Mouse (Mus musculus): ENCODE data around the gene 1700003H04Rik.

The 1700003H04Rik gene

DNA sequence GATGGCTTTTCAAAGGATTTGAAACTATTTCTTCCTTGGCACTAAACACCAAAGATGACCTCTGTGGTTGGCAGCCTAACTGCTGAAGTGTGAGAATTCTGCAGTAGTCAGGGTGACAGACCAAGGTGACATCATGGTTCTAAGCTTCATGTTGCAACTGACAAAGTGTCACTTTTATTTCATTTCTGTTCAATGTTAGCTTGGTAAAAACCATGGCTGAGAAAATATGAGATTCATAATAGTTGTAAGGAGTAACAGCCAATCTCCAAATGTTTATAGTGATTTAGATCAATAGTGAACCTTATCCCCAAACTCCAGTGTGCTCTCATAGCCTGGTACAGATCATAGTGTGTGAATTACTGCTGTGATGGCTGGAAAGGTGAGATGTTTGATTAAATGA is at the start of gene 1700003H04Rik:
Gene 1700003H04Rik, minus strand, starts transcription at position 101 of the 400 bp plus-strand sequence.
- DNase-seq (ENCODE audit: low read depth, low spot score), result no peak

DNA sequence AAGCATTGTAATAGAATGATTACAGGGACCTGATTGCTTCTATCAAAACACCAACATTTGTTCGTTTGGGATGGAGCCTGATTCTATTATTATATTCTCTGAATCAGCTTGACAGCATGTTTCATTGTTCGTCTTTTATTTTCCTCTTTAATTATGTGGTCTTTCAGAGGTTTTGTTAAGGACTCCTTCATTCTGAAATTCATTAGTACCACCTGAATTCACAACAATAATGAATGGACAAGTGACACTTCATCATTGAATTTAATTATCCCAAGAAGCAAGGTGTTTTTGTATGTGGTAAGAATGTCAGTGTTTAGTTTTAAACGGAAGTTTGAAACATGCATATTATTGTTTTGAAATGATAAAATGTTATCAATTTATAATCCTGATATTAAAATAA is 42.1 kb upstream of the 1700003H04Rik start:
- no peak for DNase-seq (ENCODE audit: low read depth, low spot score)

DNA sequence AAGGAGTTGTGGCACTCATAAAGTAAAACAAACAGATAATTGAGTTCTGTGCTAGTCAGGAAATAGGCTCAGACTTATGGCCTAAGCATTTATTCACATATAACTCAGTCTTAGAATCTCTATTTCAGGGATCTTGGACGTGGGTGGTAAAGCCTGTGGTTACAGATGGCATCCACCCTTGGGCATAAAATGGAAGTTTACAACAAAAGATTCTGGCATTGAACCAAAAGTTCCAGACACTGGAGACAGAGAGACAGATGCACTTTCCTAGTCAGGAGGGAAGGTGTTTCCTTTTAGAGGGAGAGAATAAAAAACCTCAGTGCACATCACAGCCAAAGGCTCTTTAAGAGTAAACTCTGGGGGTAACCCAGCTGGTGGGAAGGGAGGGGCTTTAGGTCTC is 32.4 kb upstream of the 1700003H04Rik start:
- peak; percentile 66 for DNase-seq (ENCODE audit: low read depth, low spot score)

DNA sequence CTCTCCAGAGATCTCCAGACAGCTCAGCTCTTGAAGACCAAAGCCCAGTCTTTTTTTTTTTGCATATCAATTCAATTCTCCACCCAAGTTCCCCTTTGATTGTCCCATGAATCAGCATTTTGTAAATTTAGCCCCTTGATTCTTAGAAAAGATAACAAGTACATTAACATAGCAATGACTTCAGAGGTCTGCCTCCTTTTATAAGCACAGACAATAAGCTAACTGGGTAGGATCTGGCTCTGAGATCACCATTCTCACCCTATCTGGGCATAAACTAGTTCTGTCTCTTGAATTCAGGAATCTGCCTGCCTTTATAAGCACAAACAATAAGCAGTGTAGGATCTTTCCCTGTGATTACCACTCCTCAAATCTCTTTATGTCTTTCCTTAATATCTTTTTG is 29.1 kb upstream of the 1700003H04Rik start:
- DNase-seq (ENCODE audit: low read depth, low spot score), result no peak

DNA sequence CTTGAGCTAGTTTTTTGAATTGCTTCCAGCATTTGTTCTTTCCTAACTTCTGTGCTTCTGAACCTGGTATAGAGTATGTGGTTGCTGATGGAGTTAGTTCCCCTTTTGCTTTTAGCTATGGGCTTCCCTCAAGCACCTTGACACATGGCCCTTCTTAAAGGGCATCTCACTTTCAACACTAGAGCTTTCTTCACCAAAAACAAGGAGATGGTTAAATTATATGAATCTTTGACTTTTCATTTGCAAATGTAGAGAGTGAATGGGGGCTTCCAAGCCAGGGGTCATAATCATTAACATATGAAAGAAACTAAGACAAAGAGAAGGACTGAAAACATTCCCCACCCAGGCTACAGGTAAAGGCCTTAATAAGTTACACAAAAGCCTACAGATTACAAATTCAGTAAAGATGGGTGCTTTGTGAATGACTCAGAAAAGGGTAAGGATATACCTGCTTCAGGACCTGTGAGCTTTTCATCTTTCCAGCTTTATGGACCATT is 25.2 kb upstream of the 1700003H04Rik start:
- no peak for DNase-seq (ENCODE audit: low read depth, low spot score)

DNA sequence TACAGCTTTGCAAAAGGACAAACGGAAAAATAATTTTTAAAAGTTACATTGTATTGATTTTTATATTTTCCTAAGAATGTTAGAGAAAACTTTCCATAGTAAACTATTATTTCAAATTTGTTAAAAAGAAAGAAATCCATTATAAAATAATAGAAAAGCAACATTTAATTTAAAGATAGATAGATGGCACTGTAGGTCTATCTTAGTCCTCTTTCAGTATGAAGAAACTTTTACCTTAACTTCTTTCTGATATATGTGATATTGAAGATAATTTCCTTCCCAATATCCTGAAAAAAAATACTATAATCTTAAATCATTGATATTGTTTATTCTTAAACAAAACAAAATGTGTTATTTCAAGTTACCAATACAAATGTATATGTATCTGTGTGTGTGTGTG is 24.6 kb upstream of the 1700003H04Rik start:
- DNase-seq (ENCODE audit: low read depth, low spot score), result no peak

DNA sequence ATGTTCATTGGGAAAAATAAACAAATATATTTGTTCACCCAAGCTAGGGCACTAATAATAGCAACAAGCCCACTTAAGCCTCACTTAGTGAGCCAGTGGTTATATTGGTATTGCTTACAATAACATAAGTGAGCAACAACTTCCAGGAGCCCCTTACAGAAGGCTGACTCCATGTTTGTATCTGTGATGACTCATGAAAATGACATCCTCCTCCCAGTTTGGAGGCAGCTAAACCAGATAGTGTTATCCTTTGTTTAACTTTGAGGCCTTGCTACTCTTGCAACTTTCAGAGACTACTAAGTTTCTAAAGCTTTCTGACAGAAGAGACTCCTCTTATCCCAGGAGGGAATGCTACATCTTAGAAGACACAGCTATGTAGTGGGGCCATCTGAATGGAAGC is 16.9 kb upstream of the 1700003H04Rik start:
- peak; percentile 76 for DNase-seq (ENCODE audit: low read depth, low spot score)

DNA sequence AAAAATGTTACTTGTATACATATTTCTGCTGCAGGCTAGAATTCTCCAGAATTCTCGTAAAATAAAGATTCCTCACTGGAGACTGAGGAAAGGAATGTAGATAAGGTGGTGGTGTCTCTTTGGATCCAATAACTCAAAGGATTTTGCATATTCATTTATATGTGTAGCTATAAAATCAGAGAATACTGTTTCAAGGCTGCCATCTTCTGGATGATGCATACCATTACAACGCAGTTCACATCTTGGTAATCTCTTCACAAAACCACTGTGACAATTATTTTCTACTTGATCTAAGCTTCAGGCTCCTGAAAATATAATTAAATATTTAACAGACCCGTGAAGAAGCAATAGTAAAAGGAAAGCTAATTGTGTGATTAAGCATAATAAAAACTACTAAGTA is 6.6 kb upstream of the 1700003H04Rik start:
- peak; percentile 68 for DNase-seq (ENCODE audit: low read depth, low spot score)

DNA sequence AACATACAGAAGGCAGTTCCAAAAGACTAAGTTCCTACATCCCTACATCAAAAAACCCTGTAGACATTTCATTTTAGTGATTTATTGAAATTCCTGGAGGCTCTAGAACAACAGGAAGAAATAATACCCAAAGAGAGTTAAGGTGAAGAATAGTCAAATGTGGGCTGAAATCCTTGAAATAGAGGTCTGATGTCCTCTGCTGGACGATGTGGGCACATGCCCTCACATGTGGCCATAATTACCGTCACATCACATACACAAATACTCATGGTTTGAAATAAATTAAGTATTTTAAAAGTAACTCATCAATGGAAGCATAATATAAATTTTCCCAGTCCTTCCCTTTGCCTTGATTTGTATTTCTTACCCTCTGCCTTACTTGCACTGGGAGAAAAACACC is 4.9 kb upstream of the 1700003H04Rik start:
- peak; percentile 32 for DNase-seq (ENCODE audit: low read depth, low spot score)

DNA sequence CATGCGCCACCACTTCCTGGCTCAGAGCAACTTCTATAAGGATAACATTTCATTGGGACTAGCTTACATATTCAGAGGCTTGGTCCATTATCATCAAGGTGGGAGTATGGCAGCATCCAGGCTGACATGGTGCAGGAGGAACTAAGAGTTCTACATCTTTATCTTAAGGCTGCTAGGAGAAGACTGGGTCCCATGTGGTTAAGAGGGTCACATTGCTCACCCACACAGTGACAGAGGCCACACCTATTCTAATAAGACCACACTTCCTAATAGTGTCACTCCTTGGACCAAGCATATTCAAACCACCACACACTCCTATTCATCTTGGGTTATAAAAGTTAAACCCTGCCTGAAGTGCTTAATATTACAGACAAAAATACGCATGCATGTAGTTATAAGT is 23.6 kb downstream of the 1700003H04Rik start:
- DNase-seq (ENCODE audit: low read depth, low spot score), result no peak

DNA sequence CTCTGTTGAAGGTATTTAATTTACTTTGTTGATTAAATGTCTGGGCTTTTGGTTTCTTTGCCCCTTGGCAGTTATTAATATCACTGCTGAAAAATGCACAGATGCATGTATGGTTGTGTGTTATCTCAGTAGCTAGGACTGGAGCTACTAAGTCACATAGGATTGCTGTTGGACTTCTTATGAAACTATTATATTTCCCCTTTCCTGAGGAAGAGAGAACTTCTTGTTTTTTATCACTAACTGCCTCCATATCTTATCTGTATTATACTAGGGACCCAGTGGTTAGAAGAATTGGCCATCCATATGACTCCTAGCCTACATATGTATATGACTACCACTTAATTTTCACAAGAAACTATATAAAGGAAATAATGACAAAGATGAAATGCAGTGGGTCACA is 24.9 kb downstream of the 1700003H04Rik start:
- DNase-seq (ENCODE audit: low read depth, low spot score), result no peak

DNA sequence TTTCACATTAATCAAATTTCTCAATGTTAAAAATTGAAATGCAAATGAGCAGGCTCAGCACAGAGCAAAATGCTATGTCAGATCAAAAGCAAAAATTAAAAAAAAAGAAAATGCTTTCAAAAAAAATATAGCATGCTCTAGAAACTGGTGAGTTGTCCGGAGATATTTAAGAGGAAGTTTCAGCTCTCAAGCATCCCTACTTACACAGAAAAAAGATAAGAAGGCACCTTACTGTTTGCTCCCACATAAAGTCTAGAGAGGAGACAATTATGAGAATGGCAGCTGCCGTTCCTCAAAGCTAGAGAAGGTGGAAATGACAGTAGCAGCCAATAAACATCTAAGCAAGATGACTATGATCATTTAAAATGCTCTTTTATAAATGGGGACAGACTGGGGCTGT is 25.8 kb downstream of the 1700003H04Rik start:
- DNase-seq (ENCODE audit: low read depth, low spot score), result no peak

DNA sequence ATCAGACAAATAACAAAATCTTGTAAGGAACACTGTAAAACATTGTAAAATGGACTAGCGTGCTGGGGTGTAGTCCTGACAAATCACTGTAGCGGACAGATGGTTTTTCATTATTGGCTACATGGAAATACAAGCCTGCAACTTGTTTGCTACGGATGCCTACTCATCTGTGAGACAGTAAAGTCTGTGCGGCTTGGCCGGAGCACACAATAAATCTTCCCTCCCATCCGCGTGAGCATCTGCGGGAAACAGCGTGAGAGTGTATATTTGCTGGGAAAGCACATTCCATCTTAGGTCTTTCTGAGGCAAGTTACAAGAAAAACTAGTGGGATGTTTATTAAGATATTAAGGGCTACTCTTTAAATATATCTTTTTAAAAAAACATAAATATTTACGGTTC is 32.0 kb downstream of the 1700003H04Rik start:
- DNase-seq (ENCODE audit: low read depth, low spot score), result no peak

DNA sequence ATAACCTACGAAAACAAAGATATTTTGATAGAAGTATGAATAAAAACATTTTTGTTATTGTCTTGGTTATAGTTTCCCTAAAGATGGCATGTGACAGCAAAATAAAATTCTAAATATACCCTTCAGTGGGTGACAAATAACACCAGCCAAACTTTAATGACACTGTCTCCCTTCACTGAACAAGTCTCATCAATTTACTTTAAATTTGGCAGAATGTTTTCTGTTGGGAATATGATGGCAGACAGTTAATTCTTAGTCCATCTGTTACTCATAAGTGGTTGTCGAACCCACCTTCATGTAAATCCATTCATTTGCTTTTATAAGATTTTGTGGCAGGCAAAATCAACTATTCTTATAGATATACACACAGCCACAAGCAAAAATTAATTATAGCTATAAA is 42.6 kb downstream of the 1700003H04Rik start:
- no peak for DNase-seq (ENCODE audit: low read depth, low spot score)

DNA sequence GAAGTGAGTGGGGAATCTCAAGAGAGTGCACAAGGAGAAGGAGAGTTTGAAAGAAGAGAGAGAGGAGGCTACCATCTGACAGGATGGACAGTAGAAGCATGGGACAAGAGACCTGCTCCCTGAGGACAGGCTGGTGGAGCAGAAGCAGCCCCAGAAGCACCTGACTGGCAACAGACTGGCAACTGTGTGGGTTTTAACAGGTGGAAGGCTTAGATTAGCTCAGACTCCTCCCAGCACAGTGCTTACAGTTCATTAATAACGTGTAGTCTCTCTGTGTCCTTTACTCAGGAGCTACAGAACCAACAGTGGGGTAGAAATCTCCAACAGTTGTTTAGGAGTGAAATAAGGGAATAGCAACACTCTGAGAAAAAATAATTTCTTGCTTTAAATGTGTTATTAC is 44.3 kb downstream of the 1700003H04Rik start:
- DNase-seq (ENCODE audit: low read depth, low spot score), result no peak

DNA sequence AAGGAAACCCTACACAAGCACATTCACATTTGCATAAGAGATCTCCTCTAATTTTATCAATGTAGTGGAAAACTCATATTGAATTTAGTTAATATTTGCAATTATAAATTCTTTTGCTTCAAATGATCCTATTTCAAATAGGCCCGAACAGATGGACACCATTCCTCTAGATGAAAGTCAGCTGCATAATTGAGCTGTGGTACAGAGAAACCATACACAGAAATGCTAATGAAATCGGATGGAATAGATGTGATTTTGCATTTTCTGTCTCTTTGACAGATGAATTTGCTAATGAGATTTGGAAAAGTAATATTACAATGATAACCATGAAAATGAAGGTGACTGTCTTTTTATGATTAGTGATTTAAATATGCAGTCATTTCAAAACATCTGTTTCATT is 62.1 kb downstream of the 1700003H04Rik start:
- no peak for DNase-seq (ENCODE audit: low read depth, low spot score)

Data from 3T3-L1 (cell line).